Mouse (Mus musculus) liver, embryonic 15.5 days (tissue): Measurements from ENCODE around the gene Gm4881. TPM values are rescaled to one million over a fixed set of nuclear protein-coding genes. Genes with fewer than 3 reads are reported as not detected.
"Not testable (repeated sequence)": the region's sequence is repeated elsewhere in the genome, so short reads cannot be mapped to it uniquely, and the experiment has no call there.

Experiments
- ATAC-seq: fragments of 200-750 bp; cut with Nextera tagmentation; 2 replicates; pipeline ENCODE4 v1.8.0; 2017; ENCODE audit warnings: moderate number of reproducible peaks, mild to moderate bottlenecking, moderate library complexity; ENCODE audit not compliant: insufficient read depth
- H3K27ac ChIP-seq: fragments of 300-500 bp; sonication (generic); replicated peaks from 2 replicates; pipeline ENCODE4 v1.5.1; 2015; ENCODE audit warnings: mild to moderate bottlenecking, inconsistent platforms
- H3K27me3 ChIP-seq: fragments of 300-500 bp; sonication (generic); 2 replicates; pipeline ENCODE4 v1.6.1; 2015; ENCODE audit warnings: mild to moderate bottlenecking, inconsistent platforms
- H3K36me3 ChIP-seq: fragments of 300-500 bp; sonication (generic); replicated peaks from 2 replicates; pipeline ENCODE4 v1.6.1; 2015; ENCODE audit warnings: moderate library complexity, mild to moderate bottlenecking, inconsistent platforms
- H3K4me1 ChIP-seq: fragments of 300-500 bp; sonication (generic); replicated peaks from 2 replicates; pipeline ENCODE4 v1.6.1; 2015; ENCODE audit warnings: inconsistent platforms
- H3K4me2 ChIP-seq: fragments of 300-500 bp; sonication (generic); 2 replicates; pipeline ENCODE4 v1.6.1; 2015; ENCODE audit warnings: moderate library complexity, mild to moderate bottlenecking, inconsistent platforms
- H3K4me3 ChIP-seq: fragments of 300-500 bp; sonication (generic); replicated peaks from 2 replicates; pipeline ENCODE4 v1.5.1; 2015; ENCODE audit warnings: mild to moderate bottlenecking, inconsistent platforms
- H3K9ac ChIP-seq: fragments of 300-500 bp; sonication (generic); 2 replicates; pipeline ENCODE4 v1.6.1; 2015; ENCODE audit warnings: moderate library complexity, mild to moderate bottlenecking, inconsistent platforms
- H3K9me3 ChIP-seq: fragments of 300-500 bp; sonication (generic); replicated peaks from 2 replicates; pipeline ENCODE4 v1.6.1; 2016; ENCODE audit warnings: inconsistent platforms
- WGBS: fragments of 180-500 bp; shearing (Covaris S2); methylation state at CpG from one replicate; pipeline ENCODE4 v1.1.7; 2015; ENCODE audit warnings: mixed read lengths; ENCODE audit not compliant: insufficient replicate concordance; 5-methylcytosine and 5-hydroxymethylcytosine counted together
- polyA plus RNA-seq: library from polyadenylated mRNA; unstranded; fragments of >200 nt; fragmentation: Nextera tagmentation; extraction: Ambion mirVana; gene quantifications from 2 replicates; pipeline ENCODE4 v1.2.1, GENCODE M21; 2015

Gene Gm4881
- polyA plus RNA-seq, 1 experiment from 2014 or later: not detected

DNA sequence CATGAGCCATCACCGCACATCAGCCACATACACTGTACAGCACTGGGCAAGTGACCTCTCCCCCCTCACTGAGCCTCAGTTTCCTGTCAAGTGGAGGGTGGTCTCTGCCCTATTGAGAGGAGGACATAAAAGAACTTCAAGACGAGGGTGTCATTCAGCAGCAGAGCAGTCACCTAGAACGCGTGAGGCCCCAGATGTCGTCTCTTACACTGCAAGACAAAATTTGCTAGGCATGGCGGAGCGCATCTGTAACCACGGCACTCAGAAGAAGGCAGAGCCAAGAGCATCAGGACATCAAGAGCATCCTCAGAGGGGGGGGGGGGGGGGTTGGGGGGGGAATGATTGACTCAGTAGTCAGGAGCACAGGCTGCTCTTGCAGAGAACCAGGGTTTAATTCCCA, 48.0 kb downstream of the Gm4881 start:
- 77% methylated on average over 8 of the region's 8 CpGs for WGBS
- peaks cover 10% of the 10 kb centered on the region for H3K4me1 ChIP-seq
- H3K4me2 ChIP-seq: no peak overlapping the region
- peaks cover under 1% of the 10 kb centered on the region; the same call in 1 of the 2 replicates for H3K36me3 ChIP-seq
- ATAC-seq: no peak
- H3K9ac ChIP-seq: no peak overlapping the region
- H3K9me3 ChIP-seq: no peaks in the 10 kb centered on the region
- no peaks in the 10 kb centered on the region for H3K27me3 ChIP-seq
- H3K27ac ChIP-seq: no peak overlapping the region
- no peak overlapping the region for H3K4me3 ChIP-seq

GRCm38 (mm10) chr7:24895749-24896148, 48.5 kb downstream of the Gm4881 start:
- not testable (repeated sequence) for H3K4me1 ChIP-seq, H3K27me3 ChIP-seq, H3K27ac ChIP-seq, H3K36me3 ChIP-seq, ATAC-seq, H3K9ac ChIP-seq, H3K9me3 ChIP-seq, H3K4me2 ChIP-seq, H3K4me3 ChIP-seq
- 80% methylated on average over 2 of the region's 2 CpGs for WGBS

DNA sequence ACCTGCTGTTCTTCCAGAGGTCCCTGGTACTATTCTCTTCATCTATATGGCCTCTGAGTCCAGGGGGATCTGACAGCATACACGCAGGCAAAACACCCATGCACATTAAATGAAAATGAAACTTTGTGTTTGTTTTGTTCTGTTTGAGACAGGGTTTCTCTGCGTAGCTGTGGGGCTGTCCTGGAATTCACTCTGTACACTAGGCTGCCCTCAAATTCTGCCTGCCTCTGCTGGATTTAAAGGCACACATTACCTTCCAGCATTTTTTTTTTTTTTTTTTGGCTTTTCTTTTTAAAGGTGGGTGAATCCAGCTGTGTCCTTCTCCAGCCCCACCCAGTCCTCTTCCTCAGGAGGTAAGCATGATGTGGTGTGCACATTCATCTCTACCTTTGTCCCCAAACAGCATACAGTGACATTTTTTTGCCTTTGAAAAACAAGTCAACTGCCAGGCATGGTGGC, 52.1 kb downstream of the Gm4881 start:
- H3K27me3 ChIP-seq: no peaks in the 10 kb centered on the region
- H3K4me1 ChIP-seq: peaks cover 20% of the 10 kb centered on the region
- H3K36me3 ChIP-seq: peaks cover 41% of the 10 kb centered on the region
- 0 out of 2 replicates have a peak overlapping the region, but pooled peaks have one; percentile 8 for H3K27ac ChIP-seq
- H3K4me2 ChIP-seq: no peak overlapping the region
- H3K4me3 ChIP-seq: no peak overlapping the region
- no peaks in the 10 kb centered on the region for H3K9me3 ChIP-seq
- H3K9ac ChIP-seq: no peak overlapping the region
- no peak for ATAC-seq
- 49% methylated on average over 2 of the region's 2 CpGs for WGBS

- Histone ChIP-seq H3K4me2 (no peak overlapping the region), H3K9ac (no peak overlapping the region; the same call in 1 of the 2 replicates), H3K36me3 (peaks cover 48% of the 10 kb centered on the region), H3K27me3 (no peaks in the 10 kb centered on the region), H3K9me3 (no peaks in the 10 kb centered on the region), H3K27ac (0 out of 2 replicates have a peak overlapping the region, but pooled peaks have one; percentile 14), H3K4me1 (peaks cover 27% of the 10 kb centered on the region), H3K4me3 (no peak overlapping the region)
- 68% methylated on average over 3 of the region's 3 CpGs for WGBS
- no peak for ATAC-seq
Observed at GRCm38 (mm10) chr7:24891241-24892124, 52.8 kb downstream of the Gm4881 start.

GRCm38 (mm10) chr7:24890281-24891216, 53.7 kb downstream of the Gm4881 start:
- Histone ChIP-seq H3K4me3 (no peak overlapping the region), H3K4me1 (peaks cover 36% of the 10 kb centered on the region), H3K9me3 (no peaks in the 10 kb centered on the region), H3K4me2 (no peak overlapping the region), H3K27ac (peak overlapping the region; percentile 16), H3K36me3 (peaks cover 57% of the 10 kb centered on the region), H3K9ac (no peak overlapping the region), H3K27me3 (no peaks in the 10 kb centered on the region)
- peak; percentile 50 for ATAC-seq
- 23% methylated on average over 10 of the region's 10 CpGs for WGBS

DNA sequence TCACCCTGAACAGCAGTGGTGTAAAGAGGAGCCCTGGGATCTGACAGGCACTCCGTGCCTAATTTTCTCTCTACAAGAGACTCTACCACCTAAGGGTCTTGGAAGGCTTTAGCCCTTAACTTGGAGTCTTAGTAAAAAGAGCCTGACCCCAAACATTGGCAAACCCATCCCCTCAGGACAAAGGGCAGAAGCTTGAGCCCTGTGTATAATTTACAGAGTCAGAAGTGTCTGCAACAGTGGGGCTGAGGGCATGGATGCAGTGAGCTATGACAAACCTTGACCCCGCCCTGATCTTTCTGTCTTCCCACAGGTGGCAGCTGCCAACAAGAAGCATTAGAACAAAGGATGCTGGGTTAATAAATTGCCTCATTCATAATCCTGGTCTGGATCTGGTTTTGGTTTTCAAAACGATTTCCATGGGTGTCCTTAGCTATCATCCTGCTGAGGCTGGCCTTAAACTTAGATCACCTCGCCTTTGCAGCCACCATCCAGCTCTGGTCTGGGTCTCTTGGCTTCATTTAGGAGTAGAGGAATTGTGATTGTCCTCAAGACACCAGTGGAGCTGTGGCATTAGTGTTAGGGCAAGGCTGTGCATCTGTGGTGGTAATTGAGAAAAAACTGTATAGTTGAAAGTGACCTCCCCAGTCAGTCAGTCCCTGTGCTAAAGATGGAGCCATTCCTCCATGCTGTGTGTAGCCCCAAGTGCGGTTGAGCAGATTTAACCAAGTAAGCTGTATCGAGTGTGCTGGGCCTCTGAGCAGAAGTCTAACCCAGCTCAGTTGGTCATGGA, 54.7 kb downstream of the Gm4881 start:
- 75% methylated on average over 6 of the region's 6 CpGs for WGBS
- H3K27ac ChIP-seq: peak overlapping the region; percentile 16
- H3K4me2 ChIP-seq: no peak overlapping the region
- H3K27me3 ChIP-seq: no peaks in the 10 kb centered on the region
- H3K4me3 ChIP-seq: no peak overlapping the region
- H3K9ac ChIP-seq: no peak overlapping the region
- 0 out of 2 replicates have a peak, but pooled peaks have one; percentile 5 for ATAC-seq
- no peaks in the 10 kb centered on the region for H3K9me3 ChIP-seq
- peaks cover 39% of the 10 kb centered on the region for H3K4me1 ChIP-seq
- H3K36me3 ChIP-seq: peaks cover 61% of the 10 kb centered on the region

GRCm38 (mm10) chr7:24887096-24887495, 57.2 kb downstream of the Gm4881 start:
- no peak for ATAC-seq
- peaks cover 45% of the 10 kb centered on the region for H3K4me1 ChIP-seq
- 52% methylated on average over 4 of the region's 4 CpGs for WGBS
- peak overlapping the region; percentile 91 for H3K9ac ChIP-seq
- no peaks in the 10 kb centered on the region for H3K9me3 ChIP-seq
- H3K36me3 ChIP-seq: peaks cover 61% of the 10 kb centered on the region
- peak overlapping the region; percentile 84 for H3K4me2 ChIP-seq
- H3K27ac ChIP-seq: peak overlapping the region; percentile 95; the same call in 1 of the 2 replicates
- H3K4me3 ChIP-seq: peak overlapping the region; percentile 87
- H3K27me3 ChIP-seq: no peaks in the 10 kb centered on the region

DNA sequence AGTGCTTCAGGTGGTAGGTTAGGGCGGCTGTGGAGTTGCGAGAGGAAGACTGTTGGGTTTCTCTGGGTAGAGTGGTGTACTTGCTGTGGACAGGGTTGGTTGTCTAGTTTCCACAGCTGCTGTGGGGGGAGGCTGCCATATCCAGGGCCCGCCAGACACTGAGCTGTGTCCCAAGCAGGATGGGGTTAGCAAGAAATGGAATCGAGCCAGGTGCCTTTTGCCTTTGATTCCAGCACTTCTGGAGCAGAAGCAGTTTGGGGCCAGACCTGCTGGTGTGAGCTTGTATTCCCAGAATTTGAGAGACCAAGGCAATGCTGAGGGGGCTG, 58.0 kb downstream of the Gm4881 start:
- Histone ChIP-seq H3K27me3 (no peaks in the 10 kb centered on the region), H3K4me2 (peak overlapping the region; percentile 84), H3K27ac (peak overlapping the region; percentile 95), H3K9ac (peak overlapping the region; percentile 91), H3K9me3 (no peaks in the 10 kb centered on the region), H3K4me1 (peaks cover 45% of the 10 kb centered on the region), H3K4me3 (peak overlapping the region; percentile 87), H3K36me3 (peaks cover 60% of the 10 kb centered on the region)
- 16% methylated on average over 4 of the region's 4 CpGs for WGBS
- no peak for ATAC-seq

GRCm38 (mm10) chr7:24885468-24886307, 58.6 kb downstream of the Gm4881 start:
- Histone ChIP-seq H3K27ac (peak overlapping the region; percentile 95), H3K4me3 (peak overlapping the region; percentile 87), H3K4me1 (peaks cover 44% of the 10 kb centered on the region), H3K4me2 (peak overlapping the region; percentile 84), H3K9me3 (no peaks in the 10 kb centered on the region), H3K27me3 (no peaks in the 10 kb centered on the region), H3K9ac (peak overlapping the region; percentile 91), H3K36me3 (peaks cover 54% of the 10 kb centered on the region)
- 11% methylated on average over 12 of the region's 12 CpGs for WGBS
- no peak for ATAC-seq
